Mouse (Mus musculus): ENCODE results near the gene Atxn7l3. TPM values are rescaled to one million over a fixed set of nuclear protein-coding genes. Genes with fewer than 3 reads are reported as not detected.

The Atxn7l3 gene
- total RNA-seq, 1 experiment from 2014 or later: 62.4 TPM

- peak; percentile 71 for DNase-seq
Observed at GRCm38 (mm10) chr11:102318576-102319409, 22.4 kb upstream of the Atxn7l3 start.

DNA sequence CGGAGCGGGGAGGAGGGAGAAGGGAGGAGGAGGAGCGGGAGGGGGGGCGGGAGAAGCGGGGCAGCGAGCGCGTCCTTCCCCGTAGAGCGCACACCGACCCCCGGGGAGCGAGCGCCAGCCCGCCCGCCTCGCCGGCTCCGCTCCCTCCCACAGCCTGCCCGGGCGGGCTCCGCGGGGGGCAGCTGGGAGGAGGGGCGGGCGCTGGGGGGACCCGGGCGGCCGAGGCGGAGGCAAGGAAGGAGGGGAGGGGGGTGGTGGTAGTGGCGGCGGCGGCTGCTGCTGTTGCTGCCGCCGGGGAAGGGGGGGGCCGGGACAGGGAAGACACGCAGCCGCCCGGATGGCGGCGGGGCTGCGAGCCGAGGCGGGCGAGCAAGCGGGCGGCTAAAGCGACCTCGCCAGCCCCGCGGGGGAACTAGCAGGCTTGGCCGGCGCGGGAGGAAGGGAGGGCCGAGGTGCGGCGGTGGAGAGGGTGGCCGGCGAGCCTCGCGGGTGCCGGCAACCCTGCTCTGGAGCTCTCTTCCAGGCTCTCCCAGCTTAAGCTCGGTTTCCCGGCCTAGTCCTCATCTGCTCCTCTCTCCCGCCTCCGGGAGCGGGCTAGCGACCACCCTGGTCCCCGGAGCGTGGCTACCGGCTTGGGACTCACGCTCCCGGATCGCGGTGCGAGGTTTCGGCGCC lies 21.6 kb upstream of the Atxn7l3 start:
- DNase-seq: peak; percentile 81

DNA sequence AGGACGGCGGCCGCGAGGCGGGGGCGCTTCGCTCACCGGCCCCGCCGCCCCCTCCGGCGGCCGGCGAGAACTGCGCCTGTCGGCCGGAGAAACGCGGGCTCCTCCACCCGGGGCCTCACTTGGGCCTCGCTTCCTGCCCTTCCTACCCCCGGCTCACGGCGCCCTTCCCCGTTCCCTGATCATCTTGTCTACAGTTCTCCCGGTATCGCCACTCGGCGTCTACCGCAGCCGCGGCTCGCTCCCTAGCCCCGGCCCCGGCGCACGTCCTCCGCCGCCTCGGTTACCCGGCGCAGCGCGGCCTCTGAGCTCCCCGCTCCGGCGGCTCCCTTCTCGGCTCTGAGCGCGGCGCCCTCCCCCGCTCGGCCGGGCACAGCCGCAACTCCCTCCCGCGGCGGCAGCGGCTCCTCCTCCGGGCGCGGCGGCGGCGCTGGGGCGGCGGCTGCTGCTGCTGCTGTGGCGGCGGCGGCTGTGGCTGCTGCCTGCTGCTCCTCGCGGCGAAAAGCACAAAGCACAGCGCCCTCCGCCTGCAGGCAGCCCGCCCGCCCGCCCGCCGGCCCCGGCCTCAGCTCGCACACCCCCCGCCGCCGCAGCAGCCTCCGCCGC lies 21.0 kb upstream of the Atxn7l3 start:
- peak; percentile 52 for DNase-seq

- peak; percentile 93 for DNase-seq
Observed at GRCm38 (mm10) chr11:102316572-102317297, 20.3 kb upstream of the Atxn7l3 start.

- DNase-seq: no peak
Observed at GRCm38 (mm10) chr11:102315690-102316571, 19.5 kb upstream of the Atxn7l3 start.

- DNase-seq: no peak
Observed at GRCm38 (mm10) chr11:102314321-102314720, 17.9 kb upstream of the Atxn7l3 start.

GRCm38 (mm10) chr11:102312586-102312985 lies 16.2 kb upstream of the Atxn7l3 start:
- DNase-seq: no peak

GRCm38 (mm10) chr11:102311966-102312365 lies 15.5 kb upstream of the Atxn7l3 start:
- DNase-seq: no peak

DNA sequence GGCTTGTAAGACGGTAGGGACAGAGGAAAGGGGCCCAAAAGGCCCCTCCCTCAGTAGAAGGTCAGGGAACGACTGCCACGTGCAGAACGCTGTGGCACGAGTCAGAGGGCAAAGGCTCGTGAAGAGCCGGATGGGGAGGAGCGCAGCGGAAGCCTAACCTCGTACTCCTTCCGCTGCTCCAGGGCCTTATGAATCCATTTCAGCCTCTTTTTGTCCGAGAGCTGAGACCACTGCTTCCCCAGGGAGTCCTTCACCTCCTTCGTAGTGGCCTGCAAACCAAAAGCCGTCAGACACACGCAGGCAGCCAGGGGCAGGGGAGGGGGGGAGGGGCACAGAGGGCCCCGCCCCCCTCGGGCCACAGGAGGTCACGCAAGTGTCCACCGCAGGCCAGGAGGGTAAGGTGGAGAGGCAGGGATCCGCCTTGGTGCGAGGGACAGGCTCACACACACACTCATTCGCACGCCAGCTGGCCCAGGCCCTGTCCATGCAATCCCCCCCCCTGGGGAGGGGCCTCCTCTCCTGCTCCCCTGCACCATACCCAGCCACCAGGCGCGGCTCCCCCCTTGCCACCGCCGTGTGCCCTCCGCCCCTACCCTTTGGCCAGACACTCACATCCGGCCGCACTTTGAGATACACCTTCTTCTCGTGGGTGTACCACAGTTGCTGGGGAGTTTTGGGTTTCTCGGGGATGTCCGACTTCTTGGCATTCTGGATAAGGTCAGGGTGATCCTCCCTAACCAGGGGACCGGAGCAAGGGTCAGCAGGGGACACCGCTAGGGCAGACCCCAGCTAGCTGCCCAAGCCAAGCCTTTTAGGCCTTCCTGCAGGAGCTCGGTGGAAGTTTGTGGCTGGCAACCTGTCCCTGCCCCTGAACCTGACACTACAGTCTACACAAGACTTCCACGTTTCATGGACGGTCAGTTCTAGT lies 14.6 kb upstream of the Atxn7l3 start:
- DNase-seq: peak; percentile 29

- peak; percentile 53 for DNase-seq
Observed at GRCm38 (mm10) chr11:102309821-102310617, 13.6 kb upstream of the Atxn7l3 start.

- DNase-seq: peak; percentile 98
Observed at GRCm38 (mm10) chr11:102308979-102309378, 12.5 kb upstream of the Atxn7l3 start.

DNA sequence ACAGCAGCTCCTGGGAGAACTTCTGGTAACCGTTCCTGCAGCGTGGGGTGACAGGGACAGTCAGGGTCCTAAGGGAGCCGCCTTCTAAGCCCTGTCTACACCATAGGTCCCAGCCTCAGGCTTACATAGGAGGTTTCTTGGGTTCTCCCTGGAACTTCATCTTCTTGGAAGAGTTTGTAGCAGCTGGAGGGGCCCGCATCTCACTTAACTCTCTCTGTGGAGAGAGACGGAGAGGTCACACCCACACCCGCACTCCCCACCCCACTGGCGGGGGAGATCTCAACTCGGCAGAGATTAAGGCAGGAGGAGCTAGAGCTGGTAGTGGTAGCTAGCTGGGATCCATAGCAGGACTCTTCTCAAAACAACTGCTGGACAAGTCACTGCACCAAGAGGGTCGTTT lies 11.7 kb upstream of the Atxn7l3 start:
- no peak for DNase-seq

DNA sequence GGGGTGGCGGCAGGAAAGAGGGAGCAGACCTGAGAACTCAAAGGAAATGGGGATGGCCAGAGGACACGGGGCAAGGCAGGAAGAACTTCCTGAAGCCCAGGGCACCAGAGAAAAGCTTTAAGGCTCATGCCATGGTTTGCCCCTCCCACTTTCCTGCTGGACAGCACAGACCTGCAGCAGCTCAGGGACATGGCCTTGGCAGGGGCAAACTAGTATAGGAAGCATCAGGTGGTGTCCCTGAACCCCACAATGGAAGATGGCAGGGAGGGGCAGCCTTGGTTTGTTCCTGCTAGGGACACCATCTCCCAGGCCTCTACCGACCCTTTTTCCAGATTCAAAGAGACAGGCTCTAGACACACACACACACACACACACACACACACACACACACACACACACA lies 8.9 kb upstream of the Atxn7l3 start:
- DNase-seq: no peak

DNA sequence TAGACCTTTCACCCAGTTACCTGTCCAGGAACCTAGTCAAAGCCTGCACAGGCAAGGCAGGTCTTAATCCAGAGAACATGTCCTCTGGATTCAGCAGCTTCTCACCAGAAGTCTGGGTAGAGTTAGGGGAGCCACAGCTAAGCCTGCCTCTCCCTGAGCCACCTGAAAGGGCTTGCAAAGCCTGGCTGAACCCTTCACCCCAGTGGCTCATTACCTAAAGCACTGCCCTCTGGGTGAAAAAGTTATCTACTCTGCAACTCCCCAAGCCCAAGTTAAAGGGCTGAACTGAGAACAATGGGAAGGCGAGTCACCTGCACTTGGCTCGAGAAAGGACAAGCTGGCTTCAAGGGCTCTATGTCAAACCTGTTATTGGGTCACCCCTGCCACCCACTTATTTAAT lies 7.7 kb upstream of the Atxn7l3 start:
- DNase-seq: no peak

- DNase-seq: peak; percentile 47
Observed at GRCm38 (mm10) chr11:102299839-102300238, 3.4 kb upstream of the Atxn7l3 start.

DNA sequence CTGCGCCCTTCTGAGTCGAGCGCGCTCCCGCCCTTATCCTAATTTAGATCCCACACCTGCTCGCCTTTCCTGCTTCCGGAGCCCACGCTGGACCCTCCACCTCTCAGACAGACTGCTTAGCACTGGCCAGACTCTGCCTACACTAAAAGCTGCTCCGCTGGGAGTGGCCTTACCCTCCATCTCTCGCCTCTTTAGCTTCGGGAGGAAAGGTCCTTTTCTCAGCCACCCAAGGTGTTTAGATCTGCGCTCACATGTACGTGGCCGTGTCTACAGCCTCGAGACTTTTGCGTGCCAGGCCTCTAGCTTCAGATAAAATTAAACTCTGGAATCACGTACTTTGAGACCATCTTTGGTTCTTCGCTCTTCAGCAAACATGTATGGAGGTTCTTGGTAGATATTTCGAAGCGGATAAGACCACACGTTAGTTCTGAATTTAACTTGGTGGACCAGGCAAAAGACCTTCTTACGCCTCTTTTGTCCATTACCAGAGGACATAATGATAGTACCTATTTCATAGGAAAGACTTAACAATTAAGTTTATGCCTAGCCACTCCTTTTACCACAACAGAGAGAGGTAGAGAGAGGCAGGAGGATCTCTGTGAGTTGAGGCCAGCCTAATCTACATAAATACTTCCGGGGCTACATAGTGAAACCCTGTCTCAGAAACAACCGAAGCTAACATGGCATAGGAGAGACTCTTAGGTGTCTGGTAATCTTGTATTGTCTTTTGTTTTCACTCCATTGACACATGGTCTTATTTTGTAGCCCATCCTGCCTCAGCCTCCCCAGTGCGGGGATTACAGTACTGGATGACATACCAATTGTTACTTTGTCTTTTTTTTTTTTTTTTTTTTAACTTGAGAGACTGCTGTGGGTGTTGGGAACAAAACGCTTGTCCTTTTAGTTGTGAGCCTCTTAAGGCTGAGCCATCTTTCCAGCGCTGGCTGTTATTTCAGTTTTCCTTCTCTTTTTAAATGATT lies 1.4 kb upstream of the Atxn7l3 start:
- no peak for DNase-seq

DNA sequence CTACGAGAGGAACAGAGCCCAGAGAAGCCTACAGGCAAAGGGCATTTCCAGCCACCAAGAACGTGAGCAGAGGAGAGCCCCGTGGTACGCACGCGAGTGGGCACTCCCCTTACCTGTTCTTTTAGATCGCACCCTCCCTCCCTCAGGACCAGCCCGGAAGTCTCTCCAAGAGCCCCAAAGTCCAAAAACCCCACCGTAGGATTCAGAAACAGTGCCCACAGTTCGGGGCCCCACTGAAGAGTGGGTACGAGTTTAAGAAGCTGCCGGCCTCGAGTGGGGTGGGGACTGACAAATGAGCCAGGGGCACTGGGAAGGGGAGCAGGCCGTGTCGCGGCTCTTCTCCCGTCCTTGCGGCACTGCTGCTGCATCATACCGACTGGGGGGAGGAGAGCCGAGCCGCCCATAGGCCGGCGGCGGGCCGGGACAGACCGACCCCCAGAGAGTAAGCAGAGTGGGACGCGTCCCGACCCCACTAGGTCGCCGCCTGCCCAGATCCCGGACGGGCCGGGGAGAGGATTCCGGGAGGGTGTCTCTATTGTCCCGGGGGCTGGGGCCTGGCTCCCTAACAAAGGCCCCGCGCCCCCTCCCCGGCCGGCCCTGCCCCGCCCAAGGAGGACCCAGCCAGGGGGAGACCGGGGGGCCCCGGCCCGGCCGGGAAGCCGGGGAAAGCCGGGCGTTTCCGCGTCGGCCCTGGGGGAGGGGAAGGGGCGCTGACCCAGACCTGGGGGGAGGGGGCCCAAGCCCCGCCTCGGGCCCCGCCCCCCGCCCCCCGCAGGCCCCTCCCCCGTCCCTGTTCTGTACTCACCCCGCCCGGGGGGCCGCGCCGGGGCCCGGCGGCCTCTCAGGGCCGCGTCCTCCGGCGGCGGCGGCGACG lies 596 bp downstream of the Atxn7l3 start:
- peak; percentile 65 for DNase-seq

All from adrenal gland, postnatal 25 days (tissue).